Mouse (Mus musculus) MEL (cell line): ENCODE measurements around the gene Pgs1. TPM values are rescaled to one million over a fixed set of nuclear protein-coding genes. Genes with fewer than 3 reads are reported as not detected.

ENCODE experiments used
- DNase-seq: peaks from one replicate; pipeline ENCODE4 v3.0.0; 2011; ENCODE audit warnings: low read depth, low spot score
- H3K27ac ChIP-seq: 2 replicates; pipeline ENCODE4 v1.5.1; 2012; ENCODE audit warnings: low read depth, mild to moderate bottlenecking, control low read depth, low read length, moderate library complexity; ENCODE audit not compliant: control insufficient read depth
- H3K27me3 ChIP-seq, 2 experiments: fragments of 150-350 bp in 1 of 2; sonication (generic) in 1 of 2; 2 replicates each; pipeline ENCODE4 v1.6.1; 2012; ENCODE audit warnings: low read length in 2 of 2, mild to moderate bottlenecking in 2 of 2, improper control_type of control experiment in 1 of 2, moderate library complexity in 1 of 2; ENCODE audit not compliant: insufficient read depth in 2 of 2, control insufficient read depth in 1 of 2
- H3K36me3 ChIP-seq, 2 experiments: 2 replicates each; pipeline ENCODE4 v1.6.1; 2012 to 2014; ENCODE audit warnings: low read length in 2 of 2, improper control_type of control experiment in 1 of 2, inconsistent platforms in 1 of 2, mild to moderate bottlenecking in 1 of 2; ENCODE audit not compliant: insufficient read depth in 2 of 2, control insufficient read depth in 1 of 2
- H3K4me1 ChIP-seq, 2 experiments: fragments of 150-350 bp in 1 of 2; sonication (generic) in 1 of 2; 2 replicates each; pipeline ENCODE4 v1.6.1; 2012; ENCODE audit warnings: low read length in 2 of 2, improper control_type of control experiment in 1 of 2, mild to moderate bottlenecking in 1 of 2; ENCODE audit not compliant: insufficient read depth in 2 of 2, control insufficient read depth in 1 of 2
- H3K4me3 ChIP-seq, 2 experiments: fragments of 150-350 bp in 1 of 2; sonication (generic) in 1 of 2; 2 replicates each; pipeline ENCODE4 v1.5.1; 2012; ENCODE audit warnings: low read depth in 2 of 2, low read length in 2 of 2, mild to moderate bottlenecking in 2 of 2, moderate library complexity in 2 of 2, control low read depth in 1 of 2, improper control_type of control experiment in 1 of 2; ENCODE audit not compliant: control insufficient read depth in 1 of 2, insufficient read depth in 1 of 2
- H3K79me2 ChIP-seq: 2 replicates; pipeline ENCODE4 v1.6.1; 2012; ENCODE audit warnings: mild to moderate bottlenecking, low read length, moderate library complexity; ENCODE audit not compliant: control insufficient read depth, poor library complexity, insufficient read depth
- H3K9ac ChIP-seq: 2 replicates; pipeline ENCODE4 v1.6.1; 2012; ENCODE audit warnings: low read depth, mild to moderate bottlenecking, control low read depth, low read length, moderate library complexity; ENCODE audit not compliant: control insufficient read depth, poor library complexity, severe bottlenecking
- H3K9me3 ChIP-seq: fragments of 150-350 bp; sonication (generic); replicated peaks from 2 replicates; pipeline ENCODE4 v1.6.1; 2012; ENCODE audit warnings: mild to moderate bottlenecking, low read length, improper control_type of control experiment, moderate library complexity; ENCODE audit not compliant: insufficient read depth
- CHD1 ChIP-seq: IDR thresholded peaks from 2 replicates; pipeline ENCODE4 v1.6.1; 2012; ENCODE audit warnings: low read depth, mild to moderate bottlenecking, inconsistent platforms, low read length, improper control_type of control experiment
- CHD2 ChIP-seq: IDR thresholded peaks from 2 replicates; pipeline ENCODE4 v1.6.1; 2011; ENCODE audit warnings: low read length, improper control_type of control experiment
- CTCF ChIP-seq, 3 experiments: IDR thresholded peaks in 2 of 3; conservative IDR thresholded peaks in 1 of 3; 2 replicates each; pipeline ENCODE4 v1.5.1; 2011 to 2012; ENCODE audit warnings: low read length in 3 of 3, low read depth in 2 of 3, mild to moderate bottlenecking in 2 of 3, improper control_type of control experiment in 1 of 3, inconsistent platforms in 1 of 3, mixed read lengths in 1 of 3, moderate library complexity in 1 of 3; ENCODE audit not compliant: control insufficient read depth in 1 of 3, insufficient read depth in 1 of 3, poor library complexity in 1 of 3, severe bottlenecking in 1 of 3
- E2F4 ChIP-seq: IDR thresholded peaks from 2 replicates; pipeline ENCODE4 v1.6.1; 2011; ENCODE audit warnings: low read depth, low read length, improper control_type of control experiment, borderline replicate concordance
- EP300 ChIP-seq, 2 experiments: IDR thresholded peaks; 2 replicates each; pipeline ENCODE4 v1.6.1; 2011; ENCODE audit warnings: improper control_type of control experiment in 2 of 2, low read length in 2 of 2, low read depth in 1 of 2, mild to moderate bottlenecking in 1 of 2
- ETS1 ChIP-seq: IDR thresholded peaks from 2 replicates; pipeline ENCODE4 v1.6.1; 2012; ENCODE audit warnings: low read depth, mild to moderate bottlenecking, inconsistent platforms, low read length, improper control_type of control experiment, moderate library complexity
- JUND ChIP-seq: IDR thresholded peaks from 2 replicates; pipeline ENCODE4 v1.6.1; 2011; ENCODE audit warnings: low read depth, mild to moderate bottlenecking, improper control_type of control experiment, low read length
- KAT2A ChIP-seq: conservative IDR thresholded peaks from 2 replicates; pipeline ENCODE4 v1.6.1; 2012; ENCODE audit warnings: low read depth, low read length, improper control_type of control experiment, inconsistent platforms
- MAX ChIP-seq: IDR thresholded peaks from 2 replicates; pipeline ENCODE4 v1.6.1; 2011; ENCODE audit warnings: low read length, improper control_type of control experiment
- MAZ ChIP-seq: IDR thresholded peaks from 2 replicates; pipeline ENCODE4 v1.6.1; 2012; ENCODE audit warnings: low read depth, mild to moderate bottlenecking, inconsistent platforms, low read length, improper control_type of control experiment
- NRF1 ChIP-seq: IDR thresholded peaks from 2 replicates; pipeline ENCODE4 v1.6.1; 2014; ENCODE audit warnings: low read depth, mild to moderate bottlenecking, inconsistent platforms, low read length, improper control_type of control experiment, moderate library complexity; ENCODE audit not compliant: poor library complexity, insufficient read depth, severe bottlenecking
- RAD21 ChIP-seq: IDR thresholded peaks from 2 replicates; pipeline ENCODE4 v1.6.1; 2011; ENCODE audit warnings: mild to moderate bottlenecking, low read depth, low read length, improper control_type of control experiment
- RCOR1 ChIP-seq: IDR thresholded peaks from 2 replicates; pipeline ENCODE4 v1.6.1; 2012; ENCODE audit warnings: low read depth, mild to moderate bottlenecking, inconsistent platforms, low read length, improper control_type of control experiment
- SIN3A ChIP-seq: IDR thresholded peaks from 2 replicates; pipeline ENCODE4 v1.6.1; 2012; ENCODE audit warnings: low read length, improper control_type of control experiment, inconsistent platforms
- SMC3 ChIP-seq: IDR thresholded peaks from 2 replicates; pipeline ENCODE4 v1.6.1; 2011; ENCODE audit warnings: low read depth, low read length, improper control_type of control experiment
- TAL1 ChIP-seq: IDR thresholded peaks from 2 replicates; pipeline ENCODE4 v1.6.1; 2012; ENCODE audit warnings: mild to moderate bottlenecking, inconsistent platforms, low read length, moderate library complexity, mixed read lengths
- TBP ChIP-seq: IDR thresholded peaks from 2 replicates; pipeline ENCODE4 v1.8.0; 2011; ENCODE audit warnings: low read depth, low read length, improper control_type of control experiment
- TCF12 ChIP-seq: IDR thresholded peaks from 2 replicates; pipeline ENCODE4 v1.6.1; 2014; ENCODE audit warnings: low read depth, mild to moderate bottlenecking, inconsistent platforms, low read length, improper control_type of control experiment, moderate library complexity
- UBTF ChIP-seq: IDR thresholded peaks from 2 replicates; pipeline ENCODE4 v1.6.1; 2012; ENCODE audit warnings: low read depth, mild to moderate bottlenecking, inconsistent platforms, low read length, improper control_type of control experiment, moderate library complexity, borderline replicate concordance; ENCODE audit not compliant: insufficient read depth
- USF2 ChIP-seq, 2 experiments: IDR thresholded peaks; 2 replicates each; pipeline ENCODE4 v1.6.1; 2011 to 2012; ENCODE audit warnings: improper control_type of control experiment in 2 of 2, low read length in 2 of 2, borderline replicate concordance in 1 of 2, inconsistent platforms in 1 of 2, low read depth in 1 of 2, mild to moderate bottlenecking in 1 of 2; ENCODE audit not compliant: insufficient read depth in 1 of 2
- ZC3H11A ChIP-seq: IDR thresholded peaks from 2 replicates; pipeline ENCODE4 v1.6.1; 2012; ENCODE audit warnings: low read depth, mild to moderate bottlenecking, inconsistent platforms, low read length, improper control_type of control experiment
- ZMIZ1 ChIP-seq: IDR thresholded peaks from 2 replicates; pipeline ENCODE4 v1.6.1; 2012; ENCODE audit warnings: low read depth, mild to moderate bottlenecking, inconsistent platforms, low read length, improper control_type of control experiment, moderate library complexity
- ZNF384 ChIP-seq: IDR thresholded peaks from 2 replicates; pipeline ENCODE4 v1.6.1; 2012; ENCODE audit warnings: low read depth, mild to moderate bottlenecking, inconsistent platforms, low read length, improper control_type of control experiment
- polyA plus RNA-seq, 2 experiments: library from polyadenylated mRNA; stranded (reverse) in 1 of 2; unstranded in 1 of 2; fragments of >175 nt in 1 of 2; fragments of >200 nt in 1 of 2; gene quantifications; 2 replicates each; pipeline versions ENCODE4 v1.2.1 to v1.2.4; 2012; ENCODE audit warnings: low replicate concordance in 2 of 2, low read depth in 1 of 2; ENCODE audit not compliant: insufficient read length in 2 of 2, insufficient read depth in 1 of 2, missing spikeins in 1 of 2
- total RNA-seq: library from RNA; depleted of rRNA; stranded (reverse); fragments of 300-350 nt; gene quantifications from 2 replicates; pipeline ENCODE4 v1.2.3, GENCODE M21; 2012

The Pgs1 gene
- total and polyA plus RNA-seq, 3 experiments = 48.6 to 61.6 TPM; not detected in 1

- TF ChIP-seq ETS1 = no peak; the same call in 1 of the 2 replicates
- no peak for TF ChIP-seq JUND
- TF ChIP-seq ZMIZ1 = no peak
- TF ChIP-seq SMC3 = no peak
- TF ChIP-seq UBTF = no peak; the same call in 1 of the 2 replicates
- TF ChIP-seq, all 39 proteins: peak for 10
Measured at GRCm38 (mm10) chr11:117986126-117987031, at the start of gene Pgs1 (continued).

- Histone ChIP-seq H3K9ac (no peak overlapping the region), H3K27me3 (peaks cover 0 to 18% of the 10 kb centered on the region in 2 experiments; a peak in 3 of 4 replicates), H3K36me3 (no peaks in the 10 kb centered on the region), H3K79me2 (no peaks in the 10 kb centered on the region), H3K4me3 (no peak overlapping the region), H3K27ac (no peak overlapping the region), H3K4me1 (no peaks in the 10 kb centered on the region), H3K9me3 (no peaks in the 10 kb centered on the region)
- TF ChIP-seq MAZ (no peak), E2F4 (no peak), TBP (no peak), TCF12 (no peak), SMC3 (no peak), CTCF (IDR thresholded peaks at IDR 0.05 in 2 of 3, conservative IDR thresholded peaks at IDR 0.05 in 1 of 3; ENCODE audit: control insufficient read depth in 1 of 3, insufficient read depth in 1 of 3, low read depth in 2 of 3, low read length in 3 of 3, poor library complexity in 1 of 3, severe bottlenecking in 1 of 3) (no peak), ZNF384 (no peak), ZC3H11A (no peak), USF2 (IDR thresholded peaks at IDR 0.05; ENCODE audit: borderline replicate concordance in 1 of 2, insufficient read depth in 1 of 2, low read depth in 1 of 2, low read length in 2 of 2) (no peak), RCOR1 (no peak), RAD21 (no peak), CHD2 (no peak), NRF1 (no peak), UBTF (no peak), SIN3A (no peak), KAT2A (no peak), EP300 (IDR thresholded peaks at IDR 0.05; ENCODE audit: low read depth in 1 of 2, low read length in 2 of 2) (no peak), MAX (no peak), CHD1 (no peak), TAL1 (no peak)
- no peak for DNase-seq
Measured at GRCm38 (mm10) chr11:117939004-117939730, 46.9 kb upstream of the Pgs1 start.
